Mouse (Mus musculus): ENCODE measurements around the gene Zc3h4. TPM values are rescaled to one million over a fixed set of nuclear protein-coding genes. Genes with fewer than 3 reads are reported as not detected.

Gene Zc3h4
- total RNA-seq, 4 experiments from 2014 or later = 43.4 to 47.5 (median 46.2) TPM

DNA sequence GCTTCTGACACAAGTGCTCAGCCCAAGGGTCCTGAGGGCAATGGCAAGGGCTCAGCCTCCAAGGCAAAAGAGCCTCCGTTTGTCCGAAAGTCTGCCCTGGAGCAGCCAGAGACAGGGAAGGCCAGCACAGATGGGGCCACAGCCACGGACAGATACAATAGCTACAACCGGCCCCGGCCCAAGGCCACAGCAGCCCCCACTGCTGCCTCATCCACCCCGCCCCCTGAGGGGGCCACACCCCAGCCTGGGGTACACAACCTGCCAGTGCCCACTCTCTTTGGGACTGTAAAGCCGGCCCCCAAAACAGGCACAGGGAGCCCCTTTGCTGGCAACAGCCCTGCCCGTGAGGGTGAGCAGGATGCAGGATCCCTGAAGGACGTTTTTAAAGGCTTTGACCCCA lies 34.4 kb downstream of the Zc3h4 start:
- DNase-seq = no peak

DNA sequence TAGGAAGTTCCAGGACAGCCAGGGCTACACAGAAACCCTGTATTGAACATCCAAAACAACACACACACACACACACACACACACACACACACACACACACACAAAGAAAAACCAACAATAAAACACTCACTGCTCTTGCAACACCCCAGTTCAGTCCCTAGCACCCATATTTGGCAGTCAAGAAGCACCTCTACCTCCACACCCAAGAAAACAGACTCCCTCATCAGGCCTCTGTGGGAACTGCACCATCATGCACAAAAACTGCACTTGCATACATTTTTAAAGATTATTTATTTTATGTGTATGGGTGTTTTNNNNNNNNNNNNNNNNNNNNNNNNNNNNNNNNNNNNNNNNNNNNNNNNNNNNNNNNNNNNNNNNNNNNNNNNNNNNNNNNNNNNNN lies 40.5 kb downstream of the Zc3h4 start:
- no peak for DNase-seq

DNA sequence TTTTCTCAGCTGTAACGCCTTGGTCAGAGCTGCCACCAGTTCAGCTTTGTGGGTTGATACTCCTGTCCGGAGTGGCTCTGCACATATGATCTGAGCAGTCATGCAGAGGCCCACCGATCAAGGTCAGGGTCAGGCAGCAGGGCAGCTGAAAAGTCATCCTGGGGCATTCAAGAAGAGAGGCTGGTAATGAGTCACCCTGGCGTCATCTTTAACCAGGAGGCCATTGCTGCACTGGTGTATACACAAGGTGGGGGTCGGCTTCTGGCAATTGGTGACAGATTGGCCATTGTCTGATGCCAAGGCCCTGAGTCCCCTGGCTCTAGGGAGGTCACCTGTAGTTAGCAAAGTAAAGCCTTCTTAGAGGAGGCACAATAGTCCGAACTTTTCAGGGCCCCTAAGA lies 50.9 kb downstream of the Zc3h4 start:
- peak; percentile 57 for DNase-seq

DNA sequence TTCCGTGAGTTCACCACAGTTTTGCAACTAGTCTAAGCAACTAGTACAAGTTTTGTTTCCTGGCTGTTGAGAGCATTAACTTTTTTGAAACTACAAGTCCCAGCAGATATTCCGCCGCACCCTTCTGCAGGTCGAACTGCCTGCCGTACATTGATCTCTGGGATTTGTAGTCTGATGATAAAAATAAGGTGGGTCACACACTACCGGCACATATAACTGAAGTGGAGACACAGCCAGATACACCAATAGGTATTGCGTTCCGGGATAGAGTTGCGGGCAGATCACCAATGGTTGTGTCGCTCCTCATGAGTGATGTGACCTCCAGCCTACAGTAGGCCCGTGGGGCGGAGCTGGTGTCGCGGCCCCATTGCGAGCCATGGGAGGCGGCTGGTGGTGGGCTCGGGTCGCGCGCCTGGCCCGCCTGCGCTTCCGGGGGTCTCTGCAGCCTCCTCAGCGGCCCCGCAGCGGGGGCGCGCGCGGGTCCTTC lies 51.9 kb downstream of the Zc3h4 start, which contains the start of gene Tmem160:
Tmem160 (plus strand) TSS at position 193 of the 487 bp plus-strand sequence.
- DNase-seq = peak; percentile 90

DNA sequence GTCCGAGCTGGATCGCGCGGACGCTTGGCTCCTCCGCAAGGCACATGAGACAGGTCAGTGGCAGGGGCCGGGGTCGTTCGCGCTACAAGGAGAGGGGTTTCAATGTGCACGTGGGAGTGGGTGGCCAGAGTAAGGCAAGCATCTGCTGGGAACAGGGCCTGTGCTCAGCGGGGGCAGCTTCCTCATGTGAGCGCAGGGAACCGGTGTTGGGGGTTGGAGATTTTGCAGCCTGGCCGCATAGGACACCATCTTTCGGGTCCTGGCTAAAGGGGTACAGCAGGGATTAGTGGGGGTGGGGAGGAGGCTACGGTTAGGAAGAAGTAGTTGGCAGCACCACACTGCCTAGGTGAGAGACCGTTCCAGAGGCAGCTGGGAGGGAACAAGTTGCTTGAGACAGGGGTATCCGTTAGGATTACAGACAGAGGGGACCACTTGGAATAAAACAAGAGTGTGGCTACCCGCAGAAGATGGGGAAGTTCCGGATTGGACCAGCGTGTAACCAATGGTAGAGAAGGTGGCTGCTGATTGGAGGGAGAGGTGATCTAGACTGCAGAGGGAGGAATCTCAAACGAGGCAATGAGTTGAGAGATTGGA lies 52.5 kb downstream of the Zc3h4 start:
- no peak for DNase-seq

DNA sequence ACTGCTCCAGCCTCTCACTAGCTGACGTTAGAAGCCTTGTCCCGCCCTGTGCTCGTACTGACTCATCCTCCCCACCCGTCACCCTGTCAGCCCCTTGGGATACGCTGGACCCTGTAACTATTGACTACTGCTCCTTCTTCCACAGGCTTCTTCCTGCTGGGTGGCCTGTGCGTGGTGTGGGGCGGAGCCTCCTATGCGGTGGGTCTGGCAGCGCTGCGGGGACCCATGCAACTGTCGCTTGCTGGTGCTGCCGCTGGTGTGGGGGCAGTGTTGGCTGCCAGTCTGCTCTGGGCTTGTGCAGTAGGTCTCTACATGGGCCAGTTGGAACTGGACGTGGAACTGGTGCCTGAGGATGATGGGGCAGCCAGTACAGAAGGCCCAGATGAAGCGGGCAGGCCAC lies 54.3 kb downstream of the Zc3h4 start:
- no peak for DNase-seq

DNA sequence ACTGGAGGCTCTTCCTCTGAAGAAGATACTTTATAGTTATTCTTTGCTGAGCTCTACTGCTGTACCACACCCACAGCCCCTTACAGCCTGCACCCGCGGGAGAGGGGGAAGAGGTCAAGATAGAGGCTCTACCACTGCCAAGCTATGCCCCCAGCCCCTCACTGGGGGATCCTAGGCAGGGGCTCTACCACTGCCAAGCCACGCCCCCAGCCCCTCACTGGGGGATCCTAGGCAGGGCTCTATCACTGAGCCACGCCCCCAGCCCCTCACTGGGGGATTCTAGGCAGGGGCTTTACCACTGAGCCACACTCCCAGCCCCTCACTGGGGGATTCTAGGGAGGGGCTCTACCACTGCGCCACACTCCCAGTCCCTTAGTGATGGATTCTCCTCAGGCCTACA lies 55.6 kb downstream of the Zc3h4 start:
- no peak for DNase-seq

DNA sequence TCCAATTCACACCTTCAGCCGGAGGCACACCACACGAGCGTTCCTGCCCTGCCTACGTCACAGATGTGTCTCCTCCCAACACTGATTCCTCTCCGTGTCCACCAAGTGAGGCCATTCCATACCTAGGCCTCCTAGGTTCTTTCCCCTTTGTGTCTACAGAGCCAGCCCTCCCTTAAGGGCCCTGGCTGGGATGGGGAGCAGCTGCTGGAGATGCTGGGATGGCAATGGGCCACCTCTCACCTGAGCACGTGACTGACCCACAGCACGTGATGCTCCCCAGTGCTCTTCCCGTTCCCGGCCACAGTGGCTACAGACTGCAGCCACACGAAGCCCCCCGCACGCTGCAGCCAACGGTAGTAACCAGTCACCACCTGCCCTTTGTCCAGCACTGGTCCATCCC lies 59.9 kb downstream of the Zc3h4 start:
- DNase-seq = no peak

DNA sequence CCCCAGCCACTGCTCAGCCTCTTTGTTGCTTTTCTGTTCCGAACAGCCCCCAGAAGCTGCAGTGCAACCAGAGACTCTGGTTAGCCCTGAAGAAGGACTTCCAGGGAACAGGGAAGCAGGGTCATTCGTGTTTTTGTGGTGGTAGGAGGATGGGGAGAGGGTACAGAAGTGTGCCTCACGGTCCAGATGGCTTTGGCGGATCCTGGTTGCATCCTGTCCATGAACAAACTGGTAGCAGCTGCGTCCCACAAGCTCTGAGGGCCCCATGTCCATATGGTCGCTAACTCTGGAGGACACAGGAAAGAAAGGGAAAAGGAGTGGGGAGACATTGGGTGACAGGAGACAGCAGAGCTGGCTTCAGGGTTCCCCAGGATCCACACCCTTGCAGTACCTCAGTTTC lies 60.4 kb downstream of the Zc3h4 start:
- DNase-seq = no peak

DNA sequence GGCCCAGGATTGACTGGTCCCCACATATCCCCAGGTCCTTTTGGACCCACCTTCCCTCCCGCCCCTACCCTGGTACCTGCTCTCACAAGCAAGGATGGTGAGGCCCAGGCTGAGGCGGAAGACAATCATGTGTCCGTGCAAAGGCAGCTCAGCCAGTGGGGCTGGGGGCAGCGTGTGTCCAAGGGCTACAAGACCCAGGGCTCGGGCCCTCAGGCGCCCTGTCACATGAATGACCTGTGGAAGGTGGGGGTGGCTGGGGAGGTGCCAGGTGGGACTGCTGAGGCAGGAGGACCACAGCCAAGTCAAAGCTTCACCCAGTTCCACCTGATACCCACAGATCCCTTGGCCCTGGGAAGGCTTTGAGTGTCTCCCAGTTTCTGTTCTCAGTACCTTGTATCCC lies 61.0 kb downstream of the Zc3h4 start:
- DNase-seq = no peak

DNA sequence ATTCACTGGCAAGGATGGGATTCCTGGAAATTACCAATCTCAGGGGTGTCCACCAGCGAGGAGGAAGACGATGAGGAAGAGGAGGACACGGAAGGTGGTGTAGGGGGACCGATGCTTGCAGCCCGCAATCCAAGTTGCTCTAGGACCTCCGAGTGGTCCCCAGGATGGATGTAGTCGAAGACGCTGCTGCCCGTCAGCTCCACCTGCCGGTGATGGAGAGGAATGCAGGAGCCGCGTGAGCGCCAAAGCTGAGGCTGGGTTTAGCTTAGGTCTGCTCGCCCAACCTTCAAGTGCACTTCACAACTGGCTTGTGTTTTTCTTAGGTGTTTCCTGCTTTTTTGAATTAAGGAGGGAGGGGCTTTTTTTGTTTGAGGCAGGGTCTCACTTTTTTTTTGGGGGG lies 62.5 kb downstream of the Zc3h4 start:
- DNase-seq = peak; percentile 50

DNA sequence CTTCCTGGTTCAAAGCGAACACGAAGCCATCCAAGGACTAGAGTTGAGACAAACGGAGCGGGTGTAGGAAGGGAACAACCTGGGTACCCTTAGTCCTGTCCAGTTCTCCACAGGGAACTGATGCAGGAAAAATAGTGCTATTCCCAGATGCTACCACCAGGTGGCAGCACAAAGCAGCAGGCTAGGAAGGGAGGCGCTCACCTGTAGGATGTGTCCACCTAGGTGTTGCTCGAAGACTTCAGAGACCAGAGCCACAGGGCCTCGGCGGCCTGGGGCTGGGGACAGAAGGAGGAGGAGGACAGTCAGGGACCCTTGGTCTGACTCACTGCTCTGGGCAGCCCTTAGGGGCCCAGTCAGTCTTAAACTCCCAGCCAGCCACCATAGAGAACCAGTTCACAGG lies 64.5 kb downstream of the Zc3h4 start:
- no peak for DNase-seq

DNA sequence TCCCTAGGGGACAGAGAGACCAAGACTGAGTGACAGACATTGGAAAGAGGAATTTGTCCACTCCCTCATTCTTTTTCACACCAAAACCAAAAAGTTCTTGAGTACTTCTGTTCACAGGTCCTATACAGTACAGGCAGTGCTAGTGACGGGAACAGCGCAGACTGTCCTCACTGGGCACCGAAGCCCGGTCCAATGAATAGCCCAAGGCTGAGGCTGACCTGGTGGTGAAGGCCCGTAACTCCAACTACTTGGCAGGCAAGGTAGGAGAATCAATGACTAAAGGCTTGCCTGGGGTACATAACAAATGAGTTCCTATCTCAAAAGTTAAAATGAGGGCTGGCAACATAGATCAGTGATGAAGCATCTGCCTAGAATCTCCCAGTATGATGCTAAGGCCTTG lies 64.9 kb downstream of the Zc3h4 start:
- DNase-seq = no peak

DNA sequence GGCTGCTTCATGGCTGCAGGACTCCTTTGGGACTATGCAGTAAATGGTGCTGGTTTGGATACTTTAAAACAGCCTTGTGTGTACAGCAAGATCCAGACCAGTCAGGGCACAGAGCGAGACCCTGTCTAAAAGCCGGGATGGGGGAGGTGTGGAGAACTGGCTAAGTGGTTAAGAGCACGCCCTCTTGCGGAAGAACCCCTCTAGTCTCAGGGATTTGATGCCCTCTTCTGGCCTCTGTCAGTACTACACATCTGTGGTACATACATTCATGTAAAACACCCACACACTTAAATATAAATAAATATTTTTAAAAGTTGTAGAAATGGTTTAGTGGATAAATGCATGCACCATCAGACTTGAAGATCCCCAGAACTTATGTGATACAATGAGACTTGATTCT lies 65.9 kb downstream of the Zc3h4 start:
- DNase-seq = no peak

DNA sequence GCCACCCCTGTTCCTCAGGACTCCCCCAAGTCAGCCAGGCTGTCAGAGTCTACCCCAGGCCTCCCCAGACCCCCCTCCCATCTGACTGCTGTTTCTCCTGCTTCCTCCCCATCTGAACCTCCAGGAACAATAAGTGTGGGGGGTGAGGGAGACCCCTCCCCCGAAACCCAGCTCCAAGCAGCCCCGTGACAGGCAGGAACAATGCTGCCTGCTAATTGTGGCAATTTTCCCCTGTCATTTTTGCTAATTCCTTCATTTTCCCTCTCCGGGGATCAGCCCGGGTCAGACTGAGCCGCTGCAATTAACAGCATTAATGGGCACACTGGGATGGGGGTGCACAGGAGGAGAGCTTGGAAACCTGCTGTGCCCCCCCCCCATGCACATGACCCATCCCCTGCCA lies 67.4 kb downstream of the Zc3h4 start:
- DNase-seq = no peak

DNA sequence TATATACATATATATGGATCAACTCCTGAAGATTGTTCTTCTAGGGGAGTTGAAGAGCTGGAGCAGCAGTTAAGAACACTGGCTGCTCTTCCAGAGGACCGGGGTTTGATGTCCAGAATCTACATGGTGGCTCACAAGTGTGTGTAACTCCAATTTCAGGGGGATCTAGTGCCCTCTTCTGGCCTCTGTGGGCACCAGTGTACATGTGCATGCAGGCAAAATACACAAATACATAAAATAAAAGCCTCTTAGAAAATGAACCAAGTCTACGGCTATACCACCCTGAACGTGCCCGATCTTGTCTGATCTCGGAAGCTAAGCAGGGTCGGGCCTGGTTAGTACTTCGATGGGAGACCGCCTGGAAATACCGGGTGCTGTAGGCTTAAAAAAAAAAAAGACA lies 70.8 kb downstream of the Zc3h4 start:
- DNase-seq = no peak

DNA sequence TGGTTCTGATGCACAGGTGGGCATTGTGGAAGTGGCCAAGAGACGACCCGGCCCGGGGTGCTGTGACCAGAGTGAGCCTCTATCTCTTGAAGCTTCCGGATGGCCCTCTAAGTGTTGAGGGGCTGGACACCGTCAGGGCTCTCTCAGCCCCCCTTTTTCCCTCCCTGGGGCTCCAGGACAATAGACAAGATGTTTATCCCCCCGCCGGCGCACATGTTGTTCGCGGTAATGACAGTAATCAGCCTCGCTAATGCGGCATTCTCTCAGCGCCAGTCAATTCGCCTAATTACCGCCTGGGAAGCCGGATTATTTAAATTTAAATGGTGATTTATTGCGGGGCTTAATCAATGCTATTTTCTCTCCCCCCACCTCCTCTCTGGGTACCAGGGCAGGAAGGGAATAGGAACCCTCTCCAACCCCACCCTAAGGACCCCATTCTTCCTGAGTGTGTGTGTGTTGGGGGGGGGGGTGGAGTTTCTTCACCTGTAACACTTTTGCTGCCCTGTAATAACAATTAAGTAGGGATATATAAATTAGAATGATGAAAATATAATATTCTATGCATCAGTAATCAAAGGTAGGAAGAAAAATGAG lies 71.5 kb downstream of the Zc3h4 start:
- DNase-seq = no peak

DNA sequence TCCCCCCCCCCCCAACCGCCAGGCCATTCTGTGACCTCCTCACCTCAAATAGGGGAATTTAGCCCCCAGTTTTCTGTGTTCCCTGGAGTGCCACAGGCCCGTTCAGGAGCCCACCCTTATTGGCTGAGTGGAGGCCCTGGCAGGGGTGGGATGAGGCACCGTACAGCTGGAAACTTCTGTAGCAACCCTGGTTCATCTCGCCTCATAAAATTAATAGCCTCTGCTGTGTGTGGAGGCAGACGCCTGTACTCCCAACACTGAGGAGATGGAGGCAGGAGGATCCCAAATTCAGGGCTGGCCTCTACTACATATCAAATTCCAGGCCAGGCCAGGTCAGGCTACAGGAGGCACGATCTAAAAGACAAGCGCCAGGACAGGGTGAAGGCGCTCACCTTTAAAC lies 73.1 kb downstream of the Zc3h4 start:
- DNase-seq = no peak

DNA sequence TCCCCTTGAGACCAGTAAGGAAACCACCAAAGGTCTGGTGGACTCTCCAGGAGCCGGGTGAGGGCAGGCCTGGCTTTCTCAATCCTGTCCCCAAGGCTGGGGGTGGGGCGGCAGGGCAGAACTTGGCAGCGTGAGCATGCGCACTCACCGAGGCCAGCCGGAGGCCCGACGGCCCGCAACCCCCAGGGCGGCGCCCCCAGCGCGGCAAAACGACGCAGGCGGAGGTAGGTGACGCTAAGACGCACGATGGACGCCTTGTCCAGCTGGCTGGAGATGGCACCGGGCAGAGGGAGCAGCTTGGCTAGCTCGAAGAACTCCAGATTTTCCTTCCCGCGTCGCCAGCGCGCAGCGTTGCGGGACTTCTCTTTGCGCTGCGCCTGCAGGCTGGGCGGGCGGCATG lies 73.7 kb downstream of the Zc3h4 start:
- no peak for DNase-seq

DNA sequence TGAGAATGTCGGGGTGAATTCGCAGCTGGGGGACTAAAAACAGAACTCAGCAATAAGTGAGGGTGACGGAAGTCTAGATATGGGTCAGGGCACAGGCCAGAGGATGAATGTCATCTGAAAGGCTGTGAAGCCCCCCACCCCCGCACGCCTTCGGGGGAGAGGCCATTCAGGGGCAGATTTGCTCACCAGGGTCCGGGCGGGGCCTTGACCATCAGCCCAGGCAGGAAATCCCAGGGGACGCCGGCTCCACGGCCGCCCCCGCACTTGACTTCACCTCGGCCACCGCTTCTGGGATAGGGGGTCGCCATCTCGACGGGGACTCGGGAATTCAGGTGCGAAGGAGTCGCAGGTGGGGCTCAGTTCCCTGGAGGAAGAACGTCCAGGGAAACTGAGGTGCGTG lies 74.6 kb downstream of the Zc3h4 start:
- no peak for DNase-seq

DNA sequence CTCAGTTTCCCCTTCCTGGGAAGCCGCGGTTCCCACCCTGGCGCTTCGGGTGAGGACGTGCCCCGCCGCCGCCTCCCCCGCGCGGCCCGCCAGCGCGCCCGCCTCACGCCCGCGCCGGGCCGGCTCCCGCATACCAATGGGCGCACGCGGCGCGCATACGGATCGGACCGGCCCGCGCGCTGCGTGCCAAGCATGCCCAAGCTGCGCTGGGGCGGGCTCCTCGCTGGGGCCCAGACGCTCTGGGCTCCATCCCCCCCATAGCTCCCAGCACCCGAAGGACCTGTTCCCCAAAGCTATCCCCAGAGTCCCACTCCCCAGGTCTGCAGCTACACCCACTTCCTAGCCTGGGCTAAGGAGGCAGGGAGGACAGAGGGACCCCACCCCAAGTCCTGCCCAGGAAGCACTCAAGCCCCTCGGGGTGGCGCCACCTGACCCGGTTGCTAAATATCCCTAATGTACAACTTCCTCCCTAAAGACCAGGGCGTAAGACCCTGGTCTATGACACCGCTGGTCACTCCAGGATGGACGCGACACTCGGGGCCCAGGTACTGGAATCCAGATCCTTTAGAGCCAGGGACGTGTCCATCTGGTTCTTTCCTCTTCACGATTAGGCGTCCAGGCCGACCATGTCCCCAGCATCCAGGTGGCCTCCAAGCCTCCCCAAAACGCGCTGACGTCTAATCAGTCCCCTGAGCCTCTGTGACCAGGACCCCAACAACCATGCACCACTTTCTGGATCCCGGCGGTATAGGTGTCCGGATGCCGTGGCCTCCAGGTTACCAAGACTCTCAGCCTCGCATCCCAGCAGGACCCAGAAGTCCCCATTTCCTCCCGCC lies 75.3 kb downstream of the Zc3h4 start:
- DNase-seq = no peak

DNA sequence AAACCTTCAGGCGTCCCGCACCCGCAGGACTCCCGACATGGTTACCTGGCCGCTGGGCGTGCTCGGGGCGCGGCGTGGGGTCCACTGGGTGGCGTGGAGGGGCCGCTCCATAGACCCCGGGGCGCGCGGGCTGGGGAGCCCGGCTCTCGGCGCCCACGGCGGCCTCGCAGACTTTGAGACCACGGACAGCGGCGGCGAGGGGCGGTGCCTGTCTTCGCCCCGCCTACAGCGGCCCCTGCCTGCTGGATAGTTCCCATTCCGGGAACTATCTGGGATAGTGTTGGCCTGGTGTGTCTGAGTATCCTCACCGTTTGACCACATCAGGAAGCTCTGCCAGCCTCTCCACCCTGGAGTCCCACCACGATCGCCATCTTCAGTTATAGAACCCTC lies 75.9 kb downstream of the Zc3h4 start:
- DNase-seq = no peak

DNA sequence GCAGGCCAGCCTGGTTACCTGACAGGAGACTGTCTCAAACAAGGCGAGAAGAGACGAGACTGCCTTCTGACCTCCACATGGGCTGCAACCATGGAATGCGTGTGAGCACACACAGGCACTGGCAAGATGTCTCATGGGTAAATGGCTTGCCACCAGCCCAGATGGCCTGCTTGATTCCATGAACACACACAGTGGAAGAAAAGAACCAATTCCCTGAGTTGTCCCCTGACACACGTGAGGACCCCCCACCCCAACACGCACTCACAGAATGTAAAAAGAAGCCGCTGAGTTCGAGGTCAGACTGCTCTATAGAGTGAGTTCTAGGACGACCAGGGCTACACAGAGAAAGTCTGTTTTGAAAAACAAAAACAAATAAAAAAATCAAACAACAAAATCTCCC lies 76.9 kb downstream of the Zc3h4 start, which contains the start of gene Npas1:
Npas1 (minus strand) TSS at position 101 of the 400 bp plus-strand sequence.
- DNase-seq = no peak

Measured in adrenal gland, adult 8-10 months (tissue).